Mouse (Mus musculus): ENCODE results near the gene Fads3.

DNA sequence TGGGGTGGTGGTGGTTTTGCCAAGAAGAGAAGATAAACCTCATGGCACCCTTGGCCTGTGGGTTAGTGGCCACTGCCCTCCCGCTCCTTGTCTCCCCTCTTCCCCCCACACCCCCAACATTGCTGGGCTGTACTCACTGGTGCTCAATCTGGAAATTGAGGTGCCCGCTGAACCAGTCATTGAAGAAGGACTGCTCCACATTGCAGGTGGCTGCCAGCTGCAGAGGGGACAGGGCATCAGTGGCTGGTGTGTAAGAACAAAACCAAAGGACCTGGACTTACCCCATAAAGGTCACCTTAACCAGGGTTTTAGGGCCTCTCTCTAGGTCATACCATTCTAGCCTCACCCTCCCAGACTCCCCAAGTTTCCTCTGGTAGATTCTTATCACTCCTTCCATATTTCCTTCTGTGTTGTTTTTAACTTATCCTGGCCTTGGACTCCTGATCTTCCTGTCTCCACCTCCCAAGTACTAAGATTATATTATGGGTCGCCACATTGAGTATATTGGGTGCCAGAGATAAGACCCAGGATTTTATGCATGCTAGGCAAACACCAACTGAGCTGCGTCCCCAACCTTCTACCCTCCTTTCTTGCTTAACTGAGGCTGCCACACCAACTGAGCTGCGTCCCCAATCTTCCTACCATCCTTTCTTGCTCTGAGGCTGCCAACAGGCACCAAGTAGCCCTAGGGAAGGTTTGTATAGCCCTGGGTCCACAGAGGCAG lies 24.3 kb downstream of the Fads3 start:
- no peak for TF ChIP-seq CTCF (IDR thresholded peaks at IDR 0.05; ENCODE audit: low read depth)
- no peak for TF ChIP-seq EP300 (IDR thresholded peaks at IDR 0.05; ENCODE audit: low read depth)

Data from heart, postnatal 0 days (tissue).